Mouse (Mus musculus): ENCODE results near the gene 4833439L19Rik.

GRCm38 (mm10) chr13:54557652-54558051 lies 7.6 kb downstream of the 4833439L19Rik start:
- no peak for TF ChIP-seq POLR2A (IDR thresholded peaks at IDR 0.05; ENCODE audit: control insufficient read depth, low read depth, low read length)
- TF ChIP-seq CTCF (IDR thresholded peaks at IDR 0.05; ENCODE audit: control insufficient read depth, insufficient read depth, insufficient replicate concordance, low read depth, low read length), result no peak

Measured in testis, adult 2 months (tissue).